Mouse (Mus musculus): ENCODE data around the gene Vps33a. TPM values are rescaled to one million over a fixed set of nuclear protein-coding genes. Genes with fewer than 3 reads are reported as not detected.

The Vps33a gene
- total RNA-seq (2021) = 42.0 and 43.7 TPM in 2 replicates
- long read RNA-seq, experiment 1, full-length matches to known transcripts = 45 of 54 reads
- long read RNA-seq, experiment 1, partial matches to known transcripts = 4 of 54 reads
- long read RNA-seq, experiment 1, other reads (novel, unspliced or antisense) = 5 of 54 reads
- long read RNA-seq, experiment 2, full-length matches to known transcripts = 36 of 43 reads
- long read RNA-seq, experiment 2, partial matches to known transcripts = 3 of 43 reads
- long read RNA-seq, experiment 2, other reads (novel, unspliced or antisense) = 4 of 43 reads

GRCm38 (mm10) chr5:123572357-123573186 is at the start of gene Vps33a:
TSS of gene Vps33a (minus strand) at chr5:123573038.
- peak; percentile 99 for DNase-seq

- no peak for DNase-seq
Measured at GRCm38 (mm10) chr5:123622421-123622820, 49.6 kb upstream of the Vps33a start.

- peak; percentile 34 for DNase-seq
Measured at GRCm38 (mm10) chr5:123618558-123618957, 45.7 kb upstream of the Vps33a start.

GRCm38 (mm10) chr5:123614246-123614645 is 41.4 kb upstream of the Vps33a start:
- DNase-seq = no peak

- peak; percentile 87 for DNase-seq
Measured at GRCm38 (mm10) chr5:123609843-123610242, 37.0 kb upstream of the Vps33a start.

- DNase-seq = no peak
Measured at GRCm38 (mm10) chr5:123609416-123609815, 36.6 kb upstream of the Vps33a start.

- DNase-seq = peak; percentile 38
Measured at GRCm38 (mm10) chr5:123607211-123607669, 34.4 kb upstream of the Vps33a start.

- DNase-seq = peak; percentile 46
Measured at GRCm38 (mm10) chr5:123603496-123603895, 30.7 kb upstream of the Vps33a start.

GRCm38 (mm10) chr5:123602174-123602573 is 29.3 kb upstream of the Vps33a start:
- peak; percentile 46 for DNase-seq

- no peak for DNase-seq
Measured at GRCm38 (mm10) chr5:123599319-123599718, 26.5 kb upstream of the Vps33a start.

- no peak for DNase-seq
Measured at GRCm38 (mm10) chr5:123593622-123594280, 20.9 kb upstream of the Vps33a start.

GRCm38 (mm10) chr5:123580043-123580442 is 7.2 kb upstream of the Vps33a start:
- DNase-seq = no peak

- DNase-seq = peak; percentile 54
Measured at GRCm38 (mm10) chr5:123576696-123577095, 3.9 kb upstream of the Vps33a start.

- DNase-seq = no peak
Measured at GRCm38 (mm10) chr5:123573362-123573761, 524 bp upstream of the Vps33a start.

- no peak for DNase-seq
Measured at GRCm38 (mm10) chr5:123561128-123561527, 11.7 kb downstream of the Vps33a start.

- DNase-seq = no peak
Measured at GRCm38 (mm10) chr5:123559588-123559987, 13.2 kb downstream of the Vps33a start.

GRCm38 (mm10) chr5:123556451-123556850 is 16.4 kb downstream of the Vps33a start:
- peak; percentile 70 for DNase-seq

GRCm38 (mm10) chr5:123555693-123556092 is 17.1 kb downstream of the Vps33a start:
- DNase-seq = no peak

- peak; percentile 48 for DNase-seq
Measured at GRCm38 (mm10) chr5:123533801-123534200, 39.0 kb downstream of the Vps33a start.

- DNase-seq = no peak
Measured at GRCm38 (mm10) chr5:123530056-123530455, 42.8 kb downstream of the Vps33a start.

- peak; percentile 44 for DNase-seq
Measured at GRCm38 (mm10) chr5:123528641-123529040, 44.2 kb downstream of the Vps33a start.

- DNase-seq = no peak
Measured at GRCm38 (mm10) chr5:123525916-123526495, 46.8 kb downstream of the Vps33a start.
